Mouse (Mus musculus): Measurements from ENCODE around the gene Nlrp6. TPM values are rescaled to one million over a fixed set of nuclear protein-coding genes. Genes with fewer than 3 reads are reported as not detected.
A peak's percentile ranks its signal among the peaks of the same experiment; 100 is the strongest.

The Nlrp6 gene
- polyA plus RNA-seq, 1 experiment from 2014 or later = not detected

- Histone ChIP-seq H3K4me2 (no peak overlapping the region), H3K9me3 (replicated peaks; ENCODE audit: control insufficient read depth, low read length) (no peaks in the 10 kb centered on the region), H3K4me1 (ENCODE audit: control insufficient read depth, insufficient read depth, low read length) (peaks cover 7% of the 10 kb centered on the region; the same call in 1 of the 2 replicates), H3K9ac (ENCODE audit: low read depth, low read length) (no peak overlapping the region), H3K27me3 (ENCODE audit: control insufficient read depth, insufficient read depth, low read length) (peaks cover 70% of the 10 kb centered on the region), H3K27ac (ENCODE audit: low read depth, low read length) (no peak overlapping the region), H3K36me3 (ENCODE audit: control insufficient read depth, insufficient read depth, low read length) (no peaks in the 10 kb centered on the region), H3K4me3 (ENCODE audit: low read depth, low read length) (no peak overlapping the region)
- no peak for ATAC-seq (replicated peaks; ENCODE audit: insufficient number of reproducible peaks, low FRiP score, low TSS enrichment)
- WGBS (ENCODE audit: insufficient replicate concordance) = 34% methylated on average over 4 of the region's 4 CpGs
Observed at GRCm38 (mm10) chr7:140919911-140920310, 791 bp upstream of the Nlrp6 start.

- no peak overlapping the region for H3K27ac ChIP-seq (ENCODE audit: low read depth, low read length)
- 23% methylated on average over 22 of the region's 22 CpGs for WGBS (ENCODE audit: insufficient replicate concordance)
- H3K36me3 ChIP-seq (ENCODE audit: control insufficient read depth, insufficient read depth, low read length) = no peaks in the 10 kb centered on the region
- H3K9ac ChIP-seq (ENCODE audit: low read depth, low read length) = no peak overlapping the region
- H3K27me3 ChIP-seq (ENCODE audit: control insufficient read depth, insufficient read depth, low read length) = peaks cover 80% of the 10 kb centered on the region
- H3K9me3 ChIP-seq (replicated peaks; ENCODE audit: control insufficient read depth, low read length) = no peaks in the 10 kb centered on the region
- H3K4me2 ChIP-seq = no peak overlapping the region
- peaks cover 7% of the 10 kb centered on the region; the same call in 1 of the 2 replicates for H3K4me1 ChIP-seq (ENCODE audit: control insufficient read depth, insufficient read depth, low read length)
- no peak overlapping the region for H3K4me3 ChIP-seq (ENCODE audit: low read depth, low read length)
- ATAC-seq (replicated peaks; ENCODE audit: insufficient number of reproducible peaks, low FRiP score, low TSS enrichment) = no peak
Observed at GRCm38 (mm10) chr7:140921225-140921975, 698 bp downstream of the Nlrp6 start.

- Histone ChIP-seq H3K9ac (ENCODE audit: low read depth, low read length) (no peak overlapping the region), H3K4me3 (ENCODE audit: low read depth, low read length) (peak overlapping the region; percentile 35), H3K9me3 (replicated peaks; ENCODE audit: control insufficient read depth, low read length) (no peaks in the 10 kb centered on the region), H3K4me2 (peak overlapping the region; percentile 62), H3K36me3 (ENCODE audit: control insufficient read depth, insufficient read depth, low read length) (no peaks in the 10 kb centered on the region), H3K27me3 (ENCODE audit: control insufficient read depth, insufficient read depth, low read length) (peaks cover 78% of the 10 kb centered on the region), H3K27ac (ENCODE audit: low read depth, low read length) (no peak overlapping the region), H3K4me1 (ENCODE audit: control insufficient read depth, insufficient read depth, low read length) (peaks cover 7% of the 10 kb centered on the region; the same call in 1 of the 2 replicates)
- WGBS (ENCODE audit: insufficient replicate concordance) = under 1% methylated on average over 49 of the region's 49 CpGs
- no peak for ATAC-seq (replicated peaks; ENCODE audit: insufficient number of reproducible peaks, low FRiP score, low TSS enrichment)
Observed at GRCm38 (mm10) chr7:140922398-140923069, 1.8 kb downstream of the Nlrp6 start.

- Histone ChIP-seq H3K4me1 (ENCODE audit: control insufficient read depth, insufficient read depth, low read length) (peaks cover 7% of the 10 kb centered on the region; the same call in 1 of the 2 replicates), H3K9ac (ENCODE audit: low read depth, low read length) (no peak overlapping the region), H3K9me3 (replicated peaks; ENCODE audit: control insufficient read depth, low read length) (no peaks in the 10 kb centered on the region), H3K4me3 (ENCODE audit: low read depth, low read length) (peak overlapping the region; percentile 35; the same call in 1 of the 2 replicates), H3K27me3 (ENCODE audit: control insufficient read depth, insufficient read depth, low read length) (peaks cover 79% of the 10 kb centered on the region), H3K27ac (ENCODE audit: low read depth, low read length) (no peak overlapping the region), H3K36me3 (ENCODE audit: control insufficient read depth, insufficient read depth, low read length) (no peaks in the 10 kb centered on the region), H3K4me2 (peak overlapping the region; percentile 62)
- no peak for ATAC-seq (replicated peaks; ENCODE audit: insufficient number of reproducible peaks, low FRiP score, low TSS enrichment)
- 22% methylated on average over 30 of the region's 30 CpGs for WGBS (ENCODE audit: insufficient replicate concordance)
Observed at GRCm38 (mm10) chr7:140923070-140923775, 2.5 kb downstream of the Nlrp6 start.

- Histone ChIP-seq H3K4me2 (no peak overlapping the region), H3K4me3 (ENCODE audit: low read depth, low read length) (no peak overlapping the region), H3K27me3 (ENCODE audit: control insufficient read depth, insufficient read depth, low read length) (peaks cover 43% of the 10 kb centered on the region), H3K27ac (ENCODE audit: low read depth, low read length) (no peak overlapping the region), H3K36me3 (ENCODE audit: control insufficient read depth, insufficient read depth, low read length) (no peaks in the 10 kb centered on the region), H3K9me3 (replicated peaks; ENCODE audit: control insufficient read depth, low read length) (no peaks in the 10 kb centered on the region), H3K4me1 (ENCODE audit: control insufficient read depth, insufficient read depth, low read length) (peaks cover 3% of the 10 kb centered on the region; the same call in 1 of the 2 replicates), H3K9ac (ENCODE audit: low read depth, low read length) (no peak overlapping the region)
- ATAC-seq (replicated peaks; ENCODE audit: insufficient number of reproducible peaks, low FRiP score, low TSS enrichment) = no peak
- 83% methylated on average over 6 of the region's 6 CpGs for WGBS (ENCODE audit: insufficient replicate concordance)
Observed at GRCm38 (mm10) chr7:140927181-140927580, 6.5 kb downstream of the Nlrp6 start.

DNA sequence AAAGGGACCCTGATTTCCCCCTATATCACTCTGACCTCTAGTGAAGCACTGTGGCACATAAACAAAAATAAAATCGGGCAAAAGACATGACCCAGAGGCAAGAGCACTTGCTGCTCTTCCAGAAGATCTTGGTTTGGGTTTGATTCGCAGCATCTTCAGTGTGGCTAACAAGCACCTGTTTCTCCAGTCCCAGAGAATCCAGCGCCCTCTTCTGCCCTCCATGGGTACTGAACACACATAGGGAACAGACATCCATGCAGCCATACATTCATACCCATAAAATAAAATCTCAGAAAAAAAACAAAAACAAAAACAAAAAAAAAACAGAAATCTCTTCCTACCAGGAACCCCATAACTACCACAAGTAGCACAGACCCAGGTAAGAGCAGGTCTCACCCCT lies 17.7 kb downstream of the Nlrp6 start:
- 46% methylated on average over 3 of the region's 3 CpGs for WGBS (ENCODE audit: insufficient replicate concordance)
- H3K4me1 ChIP-seq (ENCODE audit: control insufficient read depth, insufficient read depth, low read length) = no peaks in the 10 kb centered on the region; the same call in 1 of the 2 replicates
- no peak overlapping the region for H3K4me2 ChIP-seq
- H3K9me3 ChIP-seq (replicated peaks; ENCODE audit: control insufficient read depth, low read length) = no peaks in the 10 kb centered on the region
- H3K36me3 ChIP-seq (ENCODE audit: control insufficient read depth, insufficient read depth, low read length) = no peaks in the 10 kb centered on the region
- no peak for ATAC-seq (replicated peaks; ENCODE audit: insufficient number of reproducible peaks, low FRiP score, low TSS enrichment)
- no peak overlapping the region for H3K4me3 ChIP-seq (ENCODE audit: low read depth, low read length)
- no peak overlapping the region for H3K27ac ChIP-seq (ENCODE audit: low read depth, low read length)
- H3K9ac ChIP-seq (ENCODE audit: low read depth, low read length) = no peak overlapping the region
- H3K27me3 ChIP-seq (ENCODE audit: control insufficient read depth, insufficient read depth, low read length) = peaks cover 7% of the 10 kb centered on the region; the same call in 1 of the 2 replicates

- H3K27me3 ChIP-seq (ENCODE audit: control insufficient read depth, insufficient read depth, low read length) = peaks cover 7% of the 10 kb centered on the region; the same call in 1 of the 2 replicates
- no peak overlapping the region for H3K27ac ChIP-seq (ENCODE audit: low read depth, low read length)
- H3K4me2 ChIP-seq = no peak overlapping the region
- H3K36me3 ChIP-seq (ENCODE audit: control insufficient read depth, insufficient read depth, low read length) = no peaks in the 10 kb centered on the region
- no peak overlapping the region for H3K9ac ChIP-seq (ENCODE audit: low read depth, low read length)
- no peaks in the 10 kb centered on the region; the same call in 1 of the 2 replicates for H3K4me1 ChIP-seq (ENCODE audit: control insufficient read depth, insufficient read depth, low read length)
- no peak for ATAC-seq (replicated peaks; ENCODE audit: insufficient number of reproducible peaks, low FRiP score, low TSS enrichment)
- 27% methylated on average over 2 of the region's 2 CpGs for WGBS (ENCODE audit: insufficient replicate concordance)
- H3K9me3 ChIP-seq (replicated peaks; ENCODE audit: control insufficient read depth, low read length) = no peaks in the 10 kb centered on the region
- H3K4me3 ChIP-seq (ENCODE audit: low read depth, low read length) = no peak overlapping the region
Observed at GRCm38 (mm10) chr7:140938896-140939295, 18.2 kb downstream of the Nlrp6 start.

GRCm38 (mm10) chr7:140939669-140940171 lies 19.0 kb downstream of the Nlrp6 start:
- peaks cover 7% of the 10 kb centered on the region; the same call in 1 of the 2 replicates for H3K27me3 ChIP-seq (ENCODE audit: control insufficient read depth, insufficient read depth, low read length)
- 0 out of 2 replicates have a peak, but pooled peaks have one; percentile 22 for ATAC-seq (replicated peaks; ENCODE audit: insufficient number of reproducible peaks, low FRiP score, low TSS enrichment)
- no peak overlapping the region for H3K27ac ChIP-seq (ENCODE audit: low read depth, low read length)
- H3K36me3 ChIP-seq (ENCODE audit: control insufficient read depth, insufficient read depth, low read length) = no peaks in the 10 kb centered on the region
- H3K9ac ChIP-seq (ENCODE audit: low read depth, low read length) = no peak overlapping the region
- H3K9me3 ChIP-seq (replicated peaks; ENCODE audit: control insufficient read depth, low read length) = no peaks in the 10 kb centered on the region
- no peaks in the 10 kb centered on the region; the same call in 1 of the 2 replicates for H3K4me1 ChIP-seq (ENCODE audit: control insufficient read depth, insufficient read depth, low read length)
- 15% methylated on average over 8 of the region's 8 CpGs for WGBS (ENCODE audit: insufficient replicate concordance)
- no peak overlapping the region for H3K4me3 ChIP-seq (ENCODE audit: low read depth, low read length)
- no peak overlapping the region for H3K4me2 ChIP-seq
